13 mouse cellular contexts compared by ENCODE assay signal in genomic region chr11:90417011-90417410, GRCm38 (mm10). TPM values are rescaled to one million over a fixed set of nuclear protein-coding genes. Genes with fewer than 3 reads are reported as not detected.
A peak's percentile ranks its signal among the peaks of the same experiment; 100 is the strongest.
DNase-seq lines count a peak whose midpoint lies in the region; ATAC-seq and TF ChIP-seq lines count a peak whose summit lies in the region.
"Had no signal": no experiment of that assay in that cellular context is flagged by ENCODE, and none has a peak within 500 bp of the region (broad histone marks: within the 10 kb centered on the region; RNA-seq: fewer than 3 reads in every experiment).

No protein-coding gene starts in this region.

- H3K4me2 ChIP-seq in intestine, embryonic 15.5 days (replicated peaks): no peak overlapping the region
- H3K4me2 ChIP-seq in intestine, postnatal 0 days (replicated peaks; ENCODE audit: low read depth): no peak overlapping the region

- H3K36me3 ChIP-seq in intestine, embryonic 15.5 days: no peaks in the 10 kb centered on the region
- no peaks in the 10 kb centered on the region for H3K36me3 ChIP-seq in intestine, postnatal 0 days (ENCODE audit: control insufficient read depth, insufficient read depth)
- H3K36me3 ChIP-seq: forebrain, embryonic 10.5 days; limb, embryonic 15.5 days; stomach, embryonic 15.5 days had no signal

- 75% methylated on average over 5 of the region's 5 CpGs for WGBS in intestine, embryonic 15.5 days
- WGBS in intestine, postnatal 0 days: 81% methylated on average over 5 of the region's 5 CpGs

- no peaks in the 10 kb centered on the region; the same call in 1 of the 2 replicates for H3K27me3 ChIP-seq in intestine, embryonic 15.5 days (replicated peaks)
- H3K27me3 ChIP-seq in intestine, postnatal 0 days (replicated peaks; ENCODE audit: control insufficient read depth, insufficient read depth, low read length): 0 out of 2 replicates have a peak, but pooled peaks cover 11% of the 10 kb centered on the region
- H3K27me3 ChIP-seq: stomach, embryonic 15.5 days had no signal

- 0 out of 2 replicates have a peak, but pooled peaks cover 6% of the 10 kb centered on the region for H3K4me1 ChIP-seq in intestine, embryonic 15.5 days (replicated peaks)
- no peaks in the 10 kb centered on the region for H3K4me1 ChIP-seq in intestine, postnatal 0 days (replicated peaks; ENCODE audit: control insufficient read depth, insufficient read depth, low read length)

- no peak for ATAC-seq in cerebellum, adult (ENCODE audit: insufficient number of reproducible peaks, low FRiP score, low TSS enrichment)
- 0 out of 2 replicates have a peak, but pooled peaks have one; percentile 3 for ATAC-seq in intestine, embryonic 15.5 days
- no peak for ATAC-seq in intestine, postnatal 0 days

- H3K9me3 ChIP-seq in intestine, embryonic 15.5 days: no peaks in the 10 kb centered on the region
- H3K9me3 ChIP-seq in intestine, postnatal 0 days (ENCODE audit: control insufficient read depth): no peaks in the 10 kb centered on the region
- H3K9me3 ChIP-seq: limb, embryonic 15.5 days; stomach, embryonic 15.5 days had no signal

- H3K9ac ChIP-seq in intestine, embryonic 15.5 days: no peak overlapping the region
- H3K9ac ChIP-seq in intestine, postnatal 0 days (ENCODE audit: low read depth, low read length): no peak overlapping the region
- H3K9ac ChIP-seq: limb, embryonic 15.5 days; stomach, embryonic 15.5 days had no signal

- no peak for TF ChIP-seq CTCF in intestine, postnatal 0 days (IDR thresholded peaks at IDR 0.05; ENCODE audit: low read depth)

- peak; percentile 39 for DNase-seq in cerebellum, adult 9-10 months
- DNase-seq in lung, postnatal 36 days: peak; percentile 10
- no peak for DNase-seq in lung, postnatal 10 days
- peak; percentile 26 for DNase-seq in fat pad, adult 2 months (ENCODE audit: extremely low read depth, low read depth, low spot score)
- DNase-seq in ovary, postnatal 14 days (ENCODE audit: low spot score): no peak
- DNase-seq: gastrocnemius, postnatal 10 days; kidney, postnatal 4 days had no signal

- no peak overlapping the region for H3K4me3 ChIP-seq in intestine, embryonic 15.5 days (replicated peaks)
- H3K4me3 ChIP-seq in intestine, postnatal 0 days (ENCODE audit: low read depth, low read length): no peak overlapping the region

- no peak overlapping the region for H3K27ac ChIP-seq in intestine, embryonic 15.5 days
- no peak overlapping the region for H3K27ac ChIP-seq in intestine, postnatal 0 days (ENCODE audit: low read depth, low read length)
- H3K27ac ChIP-seq: limb, embryonic 15.5 days; stomach, embryonic 15.5 days had no signal

RNA-seq across cellular contexts. Expression of gene Hlf, which starts 26.3 kb away (rescaled TPM):
- 1.3 and 1.6 TPM in 2 replicates for polyA plus RNA-seq in intestine, embryonic 15.5 days (2015; fragmentation: Nextera tagmentation; extraction: Ambion mirVana)
- polyA plus RNA-seq in intestine, postnatal 0 days (2015; fragmentation: Nextera tagmentation; extraction: Ambion mirVana): 0.81 and 1.0 TPM in 2 replicates

Comparison
In these comparisons a context has a peak if more than half of its experiments do, and no peak if none do; other contexts are left out.
1. DNase-seq: peak in cerebellum, adult 9-10 months (single experiment), lung, postnatal 36 days (single experiment) and fat pad, adult 2 months (single experiment); none in lung, postnatal 10 days (single experiment) and ovary, postnatal 14 days (single experiment).